In the genomic region with DNA sequence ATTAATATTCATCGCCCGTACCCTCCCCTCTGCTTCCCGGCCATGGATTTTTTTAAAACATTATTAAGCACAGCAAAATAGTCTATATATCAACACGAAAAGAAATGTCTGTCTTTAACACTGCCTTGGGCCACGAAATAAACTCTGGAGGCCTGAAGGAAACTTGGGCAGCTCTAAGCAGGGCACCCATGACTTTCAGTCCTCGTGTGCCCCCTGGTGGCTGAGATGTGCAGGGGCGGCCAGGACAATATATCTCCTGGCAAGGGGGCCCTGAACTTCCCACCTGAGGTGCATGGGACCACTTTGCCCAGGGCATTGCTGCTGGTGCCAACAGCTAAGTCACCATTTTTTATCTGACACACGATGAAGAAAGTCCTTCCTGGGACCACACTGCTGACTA, we compare ENCODE assay signal across 8 mouse cellular contexts. TPM values are rescaled to one million over a fixed set of nuclear protein-coding genes. Genes with fewer than 3 reads are reported as not detected.
A peak's percentile ranks its signal among the peaks of the same experiment; 100 is the strongest.
DNase-seq lines count a peak whose midpoint lies in the region.

No protein-coding gene starts in this region.

- peak; percentile 28 for DNase-seq in WW6 (ENCODE audit: low read depth, low spot score)
- peak; percentile 60 for DNase-seq in cerebellum, adult 9-11 months
- peak; percentile 63 to 79 for DNase-seq in frontal cortex, postnatal 25 days (ENCODE audit: low spot score in 2 of 2)
- peak; percentile 87 for DNase-seq in induced T-regulatory cell, adult 2 months (ENCODE audit: low read depth)
- peak; percentile 81 to 84 for DNase-seq in left cerebral cortex, adult 18-20 months (ENCODE audit: low spot score in 2 of 2)
- peak; percentile 84 for DNase-seq in mesoderm, embryonic 11.5 days (ENCODE audit: low read depth, low spot score)
- DNase-seq in right cerebral cortex, postnatal 36 days (ENCODE audit: low spot score in 2 of 2): peak; percentile 36 to 59
- DNase-seq in urinary bladder, postnatal 36 days (ENCODE audit: low spot score in 2 of 2): peak; percentile 66 to 78

RNA-seq across cellular contexts. Expression of a gene that starts 27.3 kb away (rescaled TPM):
- total RNA-seq in left cerebral cortex, adult 18-20 months (2021): 10 to 100 TPM in 1 of 2 experiments, 1 to 10 TPM in 1; 9.3 to 11.7 TPM

Comparison
In these comparisons a context has a peak if more than half of its experiments do, and no peak if none do; other contexts are left out.
1. Peak in every context shown above with its lines: DNase-seq.
2. DNase-seq: peak in every context shown above with its lines; median percentile 87 in induced T-regulatory cell, adult 2 months; 84 in mesoderm, embryonic 11.5 days; 82 in left cerebral cortex, adult 18-20 months; 72 in urinary bladder, postnatal 36 days; 71 in frontal cortex, postnatal 25 days; 60 in cerebellum, adult 9-11 months; 48 in right cerebral cortex, postnatal 36 days; 28 in WW6.